Mouse (Mus musculus): Measurements from ENCODE around the gene Med12l.

DNA sequence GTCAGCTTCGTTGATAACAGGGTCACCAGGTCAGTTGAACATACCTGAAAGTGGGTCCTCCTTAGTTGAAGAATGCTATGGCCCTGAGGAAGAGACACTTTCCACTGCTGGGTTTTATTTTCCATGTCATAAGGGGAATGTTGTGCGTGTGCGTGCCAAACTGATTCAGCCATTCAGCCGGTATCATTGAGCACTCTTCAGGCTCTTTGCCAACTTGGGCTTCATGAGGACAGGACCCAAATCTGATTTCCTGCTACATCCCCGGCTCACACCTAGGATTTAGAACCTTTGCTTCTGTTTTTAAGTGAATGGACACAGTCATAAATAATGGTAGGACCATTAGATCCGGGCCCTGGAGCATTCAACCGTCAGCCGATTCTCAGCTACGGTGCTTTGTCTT, 10.9 kb downstream of the Med12l start:
- TF ChIP-seq POLR2A (IDR thresholded peaks at IDR 0.05; ENCODE audit: insufficient read depth, low read length) (no peak), CTCF (IDR thresholded peaks at IDR 0.05; ENCODE audit: low read depth, low read length) (no peak), EP300 (IDR thresholded peaks at IDR 0.05; ENCODE audit: insufficient read depth, low read depth, low read length) (no peak)
